Mouse (Mus musculus): Measurements from ENCODE around the gene Macf1. TPM values are rescaled to one million over a fixed set of nuclear protein-coding genes. Genes with fewer than 3 reads are reported as not detected.

Macf1 gene
- polyA plus RNA-seq, 1 experiment from 2014 or later = 75.6 TPM

DNA sequence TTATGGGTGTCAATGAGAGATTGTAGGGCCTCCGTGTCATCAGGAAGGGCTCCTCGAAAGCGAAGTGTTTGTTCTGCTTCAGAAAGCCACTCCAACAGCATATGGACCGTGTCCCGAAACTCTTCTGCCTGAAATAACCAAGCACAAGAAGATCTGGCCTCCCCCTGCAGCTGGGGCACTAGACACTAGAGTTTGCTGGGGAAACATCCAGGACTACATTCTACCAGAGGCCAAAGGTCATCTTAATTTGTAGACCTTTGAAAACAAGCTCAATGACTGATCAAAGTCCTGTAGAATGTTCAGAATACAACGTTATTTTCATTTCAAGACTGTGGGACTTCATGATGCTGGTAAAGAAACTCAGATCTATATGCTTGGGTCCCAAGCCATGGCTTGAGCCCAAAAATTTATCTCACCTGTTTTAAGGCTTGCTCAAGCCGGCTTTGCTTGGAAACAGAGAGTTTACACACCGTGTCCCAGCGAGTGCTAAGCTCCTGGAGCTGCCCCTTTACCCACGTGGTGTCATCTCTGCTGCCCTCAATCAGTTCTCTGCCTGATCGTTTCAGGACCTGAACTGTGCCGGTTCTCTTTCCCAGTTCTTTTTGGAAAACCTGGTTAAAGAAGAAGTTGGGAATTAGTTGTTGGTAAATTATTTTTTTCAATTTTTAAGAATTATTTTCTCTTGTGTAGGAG lies 309.7 kb downstream of the Macf1 start:
- Histone ChIP-seq H3K4me1 (no peaks in the 10 kb centered on the region), H3K27me3 (no peaks in the 10 kb centered on the region), H3K9me3 (no peaks in the 10 kb centered on the region), H3K9ac (no peak overlapping the region), H3K36me3 (replicated peaks) (peaks cover 93% of the 10 kb centered on the region), H3K4me2 (no peak overlapping the region), H3K27ac (no peak overlapping the region), H3K4me3 (replicated peaks) (no peak overlapping the region)
- no peak for ATAC-seq (ENCODE audit: low FRiP score)
- 94% methylated on average over 12 of the region's 12 CpGs for WGBS

GRCm38 (mm10) chr4:123363555-123363954 lies 320.6 kb downstream of the Macf1 start:
- no peaks in the 10 kb centered on the region for H3K27me3 ChIP-seq
- no peak overlapping the region for H3K4me2 ChIP-seq
- ATAC-seq (ENCODE audit: low FRiP score) = no peak
- H3K36me3 ChIP-seq (replicated peaks) = peaks cover 86% of the 10 kb centered on the region
- H3K4me1 ChIP-seq = no peaks in the 10 kb centered on the region
- H3K9me3 ChIP-seq = no peaks in the 10 kb centered on the region
- H3K4me3 ChIP-seq (replicated peaks) = no peak overlapping the region
- WGBS = 98% methylated on average over 4 of the region's 4 CpGs
- H3K9ac ChIP-seq = no peak overlapping the region
- no peak overlapping the region for H3K27ac ChIP-seq

DNA sequence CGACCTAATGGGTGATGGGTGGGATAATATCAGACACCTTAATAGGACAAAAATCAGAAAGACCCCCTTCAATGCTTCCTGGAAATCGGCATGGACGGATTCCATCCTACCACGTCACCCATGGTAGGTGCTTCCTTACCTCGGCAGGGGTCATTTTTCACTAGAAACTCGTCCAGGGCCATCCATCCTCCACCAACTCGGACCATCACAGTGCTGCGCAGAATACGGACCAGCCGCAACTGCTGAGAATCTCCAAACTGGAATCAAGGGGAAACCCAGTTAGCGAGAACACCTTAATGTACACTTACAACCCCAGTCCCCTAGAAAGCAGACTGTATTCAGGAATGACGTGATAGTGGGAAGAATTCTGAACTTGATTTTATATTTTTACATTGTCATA lies 323.4 kb downstream of the Macf1 start:
- Histone ChIP-seq H3K4me3 (replicated peaks) (no peak overlapping the region), H3K27me3 (no peaks in the 10 kb centered on the region), H3K9ac (no peak overlapping the region), H3K4me1 (no peaks in the 10 kb centered on the region), H3K4me2 (no peak overlapping the region), H3K36me3 (replicated peaks) (peaks cover 82% of the 10 kb centered on the region), H3K27ac (no peak overlapping the region), H3K9me3 (no peaks in the 10 kb centered on the region)
- WGBS = 96% methylated on average over 12 of the region's 12 CpGs
- no peak for ATAC-seq (ENCODE audit: low FRiP score)

GRCm38 (mm10) chr4:123358613-123359012 lies 325.5 kb downstream of the Macf1 start:
- H3K4me1 ChIP-seq = no peaks in the 10 kb centered on the region
- no peaks in the 10 kb centered on the region for H3K9me3 ChIP-seq
- no peak for ATAC-seq (ENCODE audit: low FRiP score)
- H3K27ac ChIP-seq = no peak overlapping the region
- H3K27me3 ChIP-seq = no peaks in the 10 kb centered on the region
- WGBS = 91% methylated on average over 7 of the region's 7 CpGs
- no peak overlapping the region for H3K9ac ChIP-seq
- H3K36me3 ChIP-seq (replicated peaks) = peaks cover 83% of the 10 kb centered on the region
- no peak overlapping the region for H3K4me3 ChIP-seq (replicated peaks)
- H3K4me2 ChIP-seq = no peak overlapping the region

GRCm38 (mm10) chr4:123355941-123356340 lies 328.2 kb downstream of the Macf1 start:
- H3K4me3 ChIP-seq (replicated peaks) = no peak overlapping the region
- H3K9ac ChIP-seq = no peak overlapping the region
- no peaks in the 10 kb centered on the region for H3K27me3 ChIP-seq
- peaks cover 82% of the 10 kb centered on the region for H3K36me3 ChIP-seq (replicated peaks)
- H3K27ac ChIP-seq = no peak overlapping the region
- WGBS = 91% methylated on average over 8 of the region's 8 CpGs
- no peak for ATAC-seq (ENCODE audit: low FRiP score)
- H3K4me2 ChIP-seq = no peak overlapping the region
- no peaks in the 10 kb centered on the region for H3K9me3 ChIP-seq
- H3K4me1 ChIP-seq = no peaks in the 10 kb centered on the region

- H3K4me1 ChIP-seq = no peaks in the 10 kb centered on the region
- H3K4me3 ChIP-seq (replicated peaks) = no peak overlapping the region
- no peak for ATAC-seq (ENCODE audit: low FRiP score)
- no peak overlapping the region for H3K4me2 ChIP-seq
- H3K27me3 ChIP-seq = no peaks in the 10 kb centered on the region
- no peaks in the 10 kb centered on the region for H3K9me3 ChIP-seq
- 92% methylated on average over 10 of the region's 10 CpGs for WGBS
- no peak overlapping the region for H3K9ac ChIP-seq
- H3K27ac ChIP-seq = no peak overlapping the region
- peaks cover 86% of the 10 kb centered on the region for H3K36me3 ChIP-seq (replicated peaks)
Measured at GRCm38 (mm10) chr4:123353271-123353877, 330.8 kb downstream of the Macf1 start.

GRCm38 (mm10) chr4:123343471-123343789 lies 340.7 kb downstream of the Macf1 start:
- peak overlapping the region; percentile 49; the same call in 1 of the 2 replicates for H3K9ac ChIP-seq

GRCm38 (mm10) chr4:123342642-123343470 lies 341.3 kb downstream of the Macf1 start, which contains the start of gene Bmp8a:
Gene Bmp8a, minus strand, starts transcription at chr4:123343252.
- H3K9me3 ChIP-seq = no peaks in the 10 kb centered on the region
- H3K4me3 ChIP-seq (replicated peaks) = peak within 1 kb of the TSS; percentile 55
- WGBS = under 1% methylated on average over 61 of the region's 65 CpGs
- peak within 1 kb of the TSS; percentile 93 for H3K4me2 ChIP-seq
- peaks cover 8% of the 10 kb centered on the region for H3K36me3 ChIP-seq (replicated peaks)
- peak within 1 kb of the TSS; percentile 49 for H3K9ac ChIP-seq
- no peak within 1 kb of the TSS for H3K27ac ChIP-seq
- H3K27me3 ChIP-seq = peaks cover 47% of the 10 kb centered on the region
- ATAC-seq (ENCODE audit: low FRiP score) = peak; percentile 92
- H3K4me1 ChIP-seq = peaks cover 12% of the 10 kb centered on the region

More at GRCm38 (mm10) chr4:123343471-123343789, 340.7 kb downstream of the Macf1 start:
- peak overlapping the region; percentile 55 for H3K4me3 ChIP-seq (replicated peaks)
- no peaks in the 10 kb centered on the region for H3K9me3 ChIP-seq
- peaks cover 47% of the 10 kb centered on the region for H3K27me3 ChIP-seq
- WGBS = 10% methylated on average over 6 of the region's 6 CpGs
- peaks cover 12% of the 10 kb centered on the region for H3K4me1 ChIP-seq
- peak overlapping the region; percentile 93 for H3K4me2 ChIP-seq
- H3K36me3 ChIP-seq (replicated peaks) = peaks cover 14% of the 10 kb centered on the region
- no peak overlapping the region for H3K27ac ChIP-seq
- no peak for ATAC-seq (ENCODE audit: low FRiP score)

- Histone ChIP-seq H3K9me3 (no peaks in the 10 kb centered on the region), H3K4me3 (replicated peaks) (peak overlapping the region; percentile 55), H3K4me2 (peak overlapping the region; percentile 93), H3K27me3 (peaks cover 47% of the 10 kb centered on the region), H3K4me1 (peaks cover 12% of the 10 kb centered on the region), H3K36me3 (replicated peaks) (0 out of 2 replicates have a peak, but pooled peaks cover 1% of the 10 kb centered on the region), H3K9ac (peak overlapping the region; percentile 49), H3K27ac (no peak overlapping the region)
- ATAC-seq (ENCODE audit: low FRiP score) = peak; percentile 34
- WGBS = 3% methylated on average over 43 of the region's 43 CpGs
Measured at GRCm38 (mm10) chr4:123342091-123342641, 342.0 kb downstream of the Macf1 start.

DNA sequence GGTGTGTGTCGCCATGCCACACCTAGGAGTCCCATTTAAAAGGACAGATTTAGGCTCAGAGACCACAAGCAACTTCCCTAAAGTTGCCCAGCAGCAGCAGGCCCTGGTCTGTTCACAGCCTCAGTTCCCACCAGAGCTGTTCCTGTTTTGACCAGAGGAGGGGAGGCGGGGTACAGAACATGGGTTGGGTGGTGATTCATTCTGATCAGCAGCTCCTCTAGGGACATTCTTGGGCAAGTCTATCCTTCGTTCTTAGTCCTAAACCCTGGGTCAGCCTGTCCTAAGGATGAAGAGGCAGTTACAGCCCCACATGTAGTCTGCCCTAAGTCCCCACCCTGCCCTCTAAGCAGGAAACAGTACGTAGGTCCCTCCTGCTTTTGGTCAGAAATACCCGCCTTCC lies 343.9 kb downstream of the Macf1 start:
- Histone ChIP-seq H3K9me3 (no peaks in the 10 kb centered on the region), H3K4me3 (replicated peaks) (no peak overlapping the region), H3K36me3 (replicated peaks) (no peaks in the 10 kb centered on the region), H3K27me3 (peaks cover 50% of the 10 kb centered on the region), H3K4me2 (no peak overlapping the region), H3K4me1 (peaks cover 12% of the 10 kb centered on the region), H3K9ac (no peak overlapping the region), H3K27ac (no peak overlapping the region)
- WGBS = 65% methylated on average over 5 of the region's 5 CpGs
- no peak for ATAC-seq (ENCODE audit: low FRiP score)

GRCm38 (mm10) chr4:123337693-123338092 lies 346.5 kb downstream of the Macf1 start:
- 79% methylated on average over 4 of the region's 4 CpGs for WGBS
- Histone ChIP-seq H3K27ac (no peak overlapping the region), H3K9me3 (no peaks in the 10 kb centered on the region), H3K4me3 (replicated peaks) (no peak overlapping the region), H3K36me3 (replicated peaks) (no peaks in the 10 kb centered on the region), H3K9ac (no peak overlapping the region), H3K4me1 (peaks cover 6% of the 10 kb centered on the region), H3K4me2 (no peak overlapping the region), H3K27me3 (peaks cover 33% of the 10 kb centered on the region)
- ATAC-seq (ENCODE audit: low FRiP score) = no peak
